ENCODE assay signal across 24 mouse cellular contexts in the genomic region with DNA sequence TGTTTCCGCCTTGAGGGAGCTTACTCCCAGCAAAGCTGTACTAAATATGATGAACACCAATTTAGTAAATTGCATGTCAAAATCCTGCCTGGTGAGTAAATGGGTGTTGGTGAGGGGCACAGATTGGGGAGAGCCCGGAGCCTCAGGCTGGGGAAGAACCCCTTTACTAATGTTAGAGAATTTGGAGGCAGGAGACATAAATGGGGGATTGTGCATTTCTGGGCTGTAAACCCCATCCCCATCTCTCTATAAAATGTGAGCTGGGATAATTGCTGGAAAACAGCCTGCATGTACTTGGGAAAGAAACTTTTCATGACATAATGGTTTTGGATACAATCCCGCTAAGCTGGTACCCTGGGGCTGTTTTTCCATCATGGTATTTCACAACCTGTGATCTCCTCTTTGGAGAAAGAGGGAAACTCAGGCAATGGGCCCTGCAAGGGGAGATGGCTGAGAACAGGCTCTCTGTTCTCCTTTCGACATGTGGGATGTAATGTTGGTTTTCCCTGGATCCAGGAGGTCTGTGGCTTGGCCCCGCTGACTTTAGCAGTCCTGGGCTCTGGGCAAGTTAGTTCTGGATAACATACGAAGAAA.
A peak's percentile ranks its signal among the peaks of the same experiment; 100 is the strongest.
DNase-seq lines count a peak whose midpoint lies in the region; ATAC-seq and TF ChIP-seq lines count a peak whose summit lies in the region.
"Had no signal": no experiment of that assay in that cellular context is flagged by ENCODE, and none has a peak within 500 bp of the region (broad histone marks: within the 10 kb centered on the region; RNA-seq: fewer than 3 reads in every experiment).

No protein-coding gene starts in this region.

- no peaks in the 10 kb centered on the region for H3K9me3 ChIP-seq in limb, embryonic 12.5 days
- H3K9me3 ChIP-seq in limb, embryonic 10.5 days (replicated peaks): no peaks in the 10 kb centered on the region
- no peaks in the 10 kb centered on the region for H3K9me3 ChIP-seq in hindbrain, embryonic 11.5 days (ENCODE audit: control insufficient read depth, low read length)
- H3K9me3 ChIP-seq: embryonic facial prominence, embryonic 15.5 days; forebrain, embryonic 15.5 days; G1E; heart, embryonic 13.5 days; hindbrain, embryonic 13.5 days had no signal

- H3K27ac ChIP-seq in limb, embryonic 12.5 days: peak overlapping the region; percentile 69
- H3K27ac ChIP-seq in limb, embryonic 10.5 days: no peak overlapping the region
- peak overlapping the region; percentile 30; the same call in 1 of the 2 replicates for H3K27ac ChIP-seq in small intestine, adult 2 months (ENCODE audit: insufficient read depth, low read depth, low read length)
- no peak overlapping the region for H3K27ac ChIP-seq in hindbrain, embryonic 11.5 days (ENCODE audit: low read depth, low read length)
- H3K27ac ChIP-seq: embryonic facial prominence, embryonic 15.5 days; forebrain, embryonic 15.5 days; heart, adult 2 months; heart, embryonic 13.5 days; hindbrain, embryonic 13.5 days; hindbrain, postnatal 0 days had no signal

- DNase-seq in limb, embryonic 10.5 days (ENCODE audit: low spot score): no peak
- DNase-seq in Patski (ENCODE audit: low read depth, low spot score): peak; percentile 63
- peak; percentile 14 for DNase-seq in fibroblast of lung, adult 2 months (ENCODE audit: low read depth)
- DNase-seq in lung, adult 2 months: no peak
- DNase-seq in hindbrain, embryonic 11.5 days (ENCODE audit: low spot score): no peak
- DNase-seq: adrenal gland, adult 8-10 months; adrenal gland, postnatal 36 days; B cell, adult 2 months; cerebellum, adult 2 months; cerebellum, postnatal 14 days; heart, adult 2 months; heart, postnatal 4 days; kidney, adult 11 months had no signal

- H3K36me3 ChIP-seq in limb, embryonic 12.5 days: no peaks in the 10 kb centered on the region
- H3K36me3 ChIP-seq in limb, embryonic 10.5 days: no peaks in the 10 kb centered on the region
- no peaks in the 10 kb centered on the region for H3K36me3 ChIP-seq in small intestine, adult 2 months (ENCODE audit: control insufficient read depth, insufficient read depth, low read length)
- H3K36me3 ChIP-seq in hindbrain, embryonic 11.5 days (ENCODE audit: control insufficient read depth, insufficient read depth, low read length): no peaks in the 10 kb centered on the region
- H3K36me3 ChIP-seq: embryonic facial prominence, embryonic 15.5 days; forebrain, embryonic 15.5 days; G1E; heart, embryonic 13.5 days; hindbrain, embryonic 13.5 days had no signal

- in situ Hi-C loops in Patski (cut with MboI; ENCODE audit: low pct_unique_long_range_greater_than_20kb): loop anchor here (5.0 kb wide), 1 partner anchor 78 kb away; no protein-coding TSS in a partner anchor

- H3K4me1 ChIP-seq in limb, embryonic 12.5 days (replicated peaks): no peaks in the 10 kb centered on the region
- H3K4me1 ChIP-seq in limb, embryonic 10.5 days: peaks cover 3% of the 10 kb centered on the region; the same call in 1 of the 2 replicates
- peaks cover 27% of the 10 kb centered on the region; the same call in 1 of the 2 replicates for H3K4me1 ChIP-seq in small intestine, adult 2 months (ENCODE audit: control insufficient read depth, insufficient read depth, insufficient read length, low read length)
- H3K4me1 ChIP-seq in lung, adult 2 months (ENCODE audit: control insufficient read depth, insufficient read depth, low read length): no peaks in the 10 kb centered on the region
- H3K4me1 ChIP-seq in hindbrain, embryonic 11.5 days (replicated peaks; ENCODE audit: control insufficient read depth, insufficient read depth, low read length): no peaks in the 10 kb centered on the region
- H3K4me1 ChIP-seq: embryonic facial prominence, embryonic 15.5 days; forebrain, embryonic 15.5 days; hindbrain, embryonic 13.5 days had no signal

- POLR2A ChIA-PET in Patski (lab: Charles Lee): interaction anchor here (0.5 to 0.6 kb wide), 2 partner anchors 261 to 536 kb away, joined by 3 read pairs; no protein-coding TSS in a partner anchor

- ATAC-seq in limb, embryonic 12.5 days (ENCODE audit: insufficient number of reproducible peaks, insufficient read depth, low FRiP score, low TSS enrichment, low read depth): peak; percentile 31; the same call in 1 of the 2 replicates
- ATAC-seq in Patski: no peak
- ATAC-seq in hindbrain, embryonic 11.5 days (ENCODE audit: low FRiP score): no peak
- ATAC-seq: activated CD4-positive, CD25-positive, alpha-beta regulatory T cell, adult 4 months; CD4-positive, CD25-positive, alpha-beta regulatory T cell, adult 4 months; forebrain, embryonic 15.5 days; hindbrain, postnatal 0 days had no signal

- no peak overlapping the region for H3K4me3 ChIP-seq in limb, embryonic 12.5 days (replicated peaks)
- H3K4me3 ChIP-seq in limb, embryonic 10.5 days: no peak overlapping the region
- H3K4me3 ChIP-seq in small intestine, adult 2 months (ENCODE audit: low read depth, low read length): no peak overlapping the region
- H3K4me3 ChIP-seq in lung, adult 2 months (replicated peaks; ENCODE audit: extremely low read depth, low read depth, low read length): no peak overlapping the region
- no peak overlapping the region for H3K4me3 ChIP-seq in hindbrain, embryonic 11.5 days (ENCODE audit: low read depth, low read length)
- H3K4me3 ChIP-seq: embryonic facial prominence, embryonic 15.5 days; erythroblast, embryonic 14.5 days; forebrain, embryonic 15.5 days; heart, adult 2 months; heart, embryonic 13.5 days; hindbrain, embryonic 13.5 days had no signal

- no peak for TF ChIP-seq CTCF in Patski (IDR thresholded peaks at IDR 0.05)
- no peak for TF ChIP-seq CTCF in small intestine, adult 2 months (IDR thresholded peaks at IDR 0.05; ENCODE audit: extremely low read depth, insufficient read length, insufficient replicate concordance, low read depth, low read length)
- TF ChIP-seq CTCF in lung, adult 2 months (IDR thresholded peaks at IDR 0.05; ENCODE audit: insufficient read depth, low read length): no peak

- 76% methylated on average over 6 of the region's 6 CpGs for WGBS in limb, embryonic 12.5 days
- 88% methylated on average over 6 of the region's 6 CpGs for WGBS in limb, embryonic 10.5 days
- 82% methylated on average over 6 of the region's 6 CpGs for WGBS in small intestine, adult 2 months
- 75% methylated on average over 6 of the region's 6 CpGs for WGBS in lung, adult 2 months
- 90% methylated on average over 6 of the region's 6 CpGs for WGBS in hindbrain, embryonic 11.5 days

- no peak for TF ChIP-seq POLR2A in small intestine, adult 2 months (IDR thresholded peaks at IDR 0.05; ENCODE audit: low read depth, low read length)
- no peak for TF ChIP-seq POLR2A in lung, adult 2 months (IDR thresholded peaks at IDR 0.05; ENCODE audit: borderline replicate concordance, extremely low read depth, low read depth, low read length)

- H3K9ac ChIP-seq in limb, embryonic 12.5 days (replicated peaks): no peak overlapping the region
- no peak overlapping the region for H3K9ac ChIP-seq in hindbrain, embryonic 11.5 days (ENCODE audit: low read depth, low read length)
- H3K9ac ChIP-seq: embryonic facial prominence, embryonic 15.5 days; forebrain, embryonic 15.5 days; heart, embryonic 13.5 days; hindbrain, embryonic 13.5 days had no signal

- no peak overlapping the region for H3K4me2 ChIP-seq in limb, embryonic 12.5 days
- H3K4me2 ChIP-seq in hindbrain, embryonic 11.5 days (replicated peaks; ENCODE audit: low read depth, low read length): no peak overlapping the region
- H3K4me2 ChIP-seq: embryonic facial prominence, embryonic 15.5 days; forebrain, embryonic 15.5 days; heart, embryonic 13.5 days; hindbrain, embryonic 13.5 days had no signal

- CTCF ChIA-PET in Patski (lab: Charles Lee): interaction anchor here (1.5 kb wide), 1 partner anchor 10 kb away, joined by 4 read pairs; no protein-coding TSS in a partner anchor

- no peaks in the 10 kb centered on the region for H3K27me3 ChIP-seq in limb, embryonic 12.5 days
- no peaks in the 10 kb centered on the region for H3K27me3 ChIP-seq in limb, embryonic 10.5 days (ENCODE audit: low read depth, poor library complexity, severe bottlenecking)
- no peaks in the 10 kb centered on the region for H3K27me3 ChIP-seq in Patski
- no peaks in the 10 kb centered on the region for H3K27me3 ChIP-seq in small intestine, adult 2 months (ENCODE audit: control insufficient read depth, insufficient read depth, low read length)
- H3K27me3 ChIP-seq in hindbrain, embryonic 11.5 days (ENCODE audit: control insufficient read depth, insufficient read depth, low read length): no peaks in the 10 kb centered on the region
- H3K27me3 ChIP-seq: embryonic facial prominence, embryonic 15.5 days; forebrain, embryonic 15.5 days; heart, embryonic 13.5 days; hindbrain, embryonic 13.5 days had no signal

Comparison
In these comparisons a context has a peak if more than half of its experiments do, and no peak if none do; other contexts are left out.
1. H3K27ac ChIP-seq: peak in limb, embryonic 12.5 days (single experiment) and small intestine, adult 2 months (single experiment); none in limb, embryonic 10.5 days (single experiment) and hindbrain, embryonic 11.5 days (single experiment).
2. DNase-seq: peak in Patski (single experiment) and fibroblast of lung, adult 2 months (single experiment); none in limb, embryonic 10.5 days (single experiment), lung, adult 2 months (single experiment) and hindbrain, embryonic 11.5 days (single experiment).